Mouse (Mus musculus) embryonic facial prominence, embryonic 10.5 days (tissue): ENCODE results near the gene Rnf123. TPM values are rescaled to one million over a fixed set of nuclear protein-coding genes. Genes with fewer than 3 reads are reported as not detected.
A peak's percentile ranks its signal among the peaks of the same experiment; 100 is the strongest.

Experiments used
- DNase-seq: peaks from one replicate; pipeline ENCODE4 v3.0.0-alpha.2; 2017; ENCODE audit warnings: low spot score
- H3K27ac ChIP-seq: fragments of 300-500 bp; sonication (generic); replicated peaks from 2 replicates; pipeline ENCODE4 v1.5.1; 2016; ENCODE audit warnings: mild to moderate bottlenecking
- H3K27me3 ChIP-seq: fragments of 300-500 bp; sonication (generic); replicated peaks from 2 replicates; pipeline ENCODE4 v1.6.1; 2016; ENCODE audit warnings: low read depth, mild to moderate bottlenecking; ENCODE audit not compliant: poor library complexity, severe bottlenecking
- H3K36me3 ChIP-seq: fragments of 300-500 bp; sonication (generic); replicated peaks from 2 replicates; pipeline ENCODE4 v1.6.1; 2016; ENCODE audit warnings: mild to moderate bottlenecking, moderate library complexity
- H3K4me1 ChIP-seq: fragments of 300-500 bp; sonication (generic); 2 replicates; pipeline ENCODE4 v1.6.1; 2016
- H3K4me3 ChIP-seq: fragments of 300-500 bp; sonication (generic); 2 replicates; pipeline ENCODE4 v1.5.1; 2016; ENCODE audit warnings: mild to moderate bottlenecking, moderate library complexity
- H3K9me3 ChIP-seq: fragments of 300-500 bp; sonication (generic); 2 replicates; pipeline ENCODE4 v1.6.1; 2016; ENCODE audit warnings: mild to moderate bottlenecking
- WGBS: fragments of 180-500 bp; shearing (Covaris S2); methylation state at CpG from one replicate; pipeline ENCODE4 v1.1.7; 2016; 5-methylcytosine and 5-hydroxymethylcytosine counted together
- polyA plus RNA-seq: library from polyadenylated mRNA; unstranded; fragments of >200 nt; fragmentation: Nextera tagmentation; extraction: Ambion mirVana; gene quantifications from 2 replicates; pipeline ENCODE4 v1.2.1, GENCODE M21; 2016

Rnf123 gene
- polyA plus RNA-seq, 1 experiment from 2014 or later: 34.1 TPM

- Histone ChIP-seq H3K27me3 (no peaks in the 10 kb centered on the region), H3K4me1 (peaks cover 32% of the 10 kb centered on the region), H3K27ac (no peak overlapping the region), H3K4me3 (no peak overlapping the region), H3K36me3 (peaks cover 86% of the 10 kb centered on the region), H3K9me3 (no peaks in the 10 kb centered on the region)
- 91% methylated on average over 22 of the region's 22 CpGs for WGBS
- no peak for DNase-seq
Observed at GRCm38 (mm10) chr9:108054331-108055040, 28.7 kb downstream of the Rnf123 start.

GRCm38 (mm10) chr9:108053665-108054225, 29.4 kb downstream of the Rnf123 start:
- peaks cover 78% of the 10 kb centered on the region for H3K36me3 ChIP-seq

GRCm38 (mm10) chr9:108052885-108053664, 30.1 kb downstream of the Rnf123 start, which contains the start of gene Amigo3:
TSS of gene Amigo3 (plus strand) at chr9:108053159.
- Histone ChIP-seq H3K27me3 (no peaks in the 10 kb centered on the region), H3K4me1 (peaks cover 41% of the 10 kb centered on the region), H3K27ac (peak within 1 kb of the TSS; percentile 20), H3K9me3 (no peaks in the 10 kb centered on the region), H3K4me3 (peak within 1 kb of the TSS; percentile 32; the same call in 1 of the 2 replicates), H3K36me3 (peaks cover 72% of the 10 kb centered on the region)
- 55% methylated on average over 20 of the region's 20 CpGs for WGBS
- DNase-seq: peak; percentile 94

More at GRCm38 (mm10) chr9:108053665-108054225, 29.4 kb downstream of the Rnf123 start:
- Histone ChIP-seq H3K27me3 (no peaks in the 10 kb centered on the region), H3K4me3 (peak overlapping the region; percentile 32; the same call in 1 of the 2 replicates), H3K4me1 (peaks cover 34% of the 10 kb centered on the region), H3K9me3 (no peaks in the 10 kb centered on the region), H3K27ac (no peak overlapping the region)
- WGBS: 93% methylated on average over 15 of the region's 15 CpGs
- DNase-seq: no peak

DNA sequence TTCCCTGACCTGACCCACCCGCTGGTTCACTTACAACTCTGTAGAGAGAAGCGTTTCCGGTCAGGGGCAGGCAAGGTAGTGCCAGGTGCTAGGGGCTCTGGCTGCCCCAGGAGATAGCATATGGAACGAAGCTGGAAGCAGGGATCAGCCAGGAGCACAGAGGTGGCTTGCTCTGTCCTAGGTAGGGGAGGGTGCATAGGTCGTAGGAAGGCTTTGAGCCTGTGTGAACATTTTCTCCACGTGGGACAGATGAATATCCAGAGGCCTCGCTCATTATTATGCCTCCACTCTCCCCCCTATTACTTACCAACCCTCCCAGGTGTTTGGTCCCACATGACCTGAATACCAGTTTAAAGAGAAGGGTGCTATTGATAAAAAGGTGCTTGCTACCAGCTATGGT, 30.7 kb downstream of the Rnf123 start:
- H3K27me3 ChIP-seq: no peaks in the 10 kb centered on the region
- peaks cover 68% of the 10 kb centered on the region for H3K36me3 ChIP-seq
- no peak for DNase-seq
- H3K9me3 ChIP-seq: no peaks in the 10 kb centered on the region
- H3K27ac ChIP-seq: no peak overlapping the region
- 75% methylated on average over 7 of the region's 7 CpGs for WGBS
- peak overlapping the region; percentile 32; the same call in 1 of the 2 replicates for H3K4me3 ChIP-seq
- peaks cover 48% of the 10 kb centered on the region for H3K4me1 ChIP-seq

GRCm38 (mm10) chr9:108051931-108052220, 31.3 kb downstream of the Rnf123 start:
- Histone ChIP-seq H3K4me1 (peaks cover 47% of the 10 kb centered on the region), H3K36me3 (peaks cover 68% of the 10 kb centered on the region), H3K4me3 (no peak overlapping the region), H3K9me3 (no peaks in the 10 kb centered on the region), H3K27ac (no peak overlapping the region), H3K27me3 (no peaks in the 10 kb centered on the region)
- DNase-seq: no peak
- 84% methylated on average over 4 of the region's 4 CpGs for WGBS

GRCm38 (mm10) chr9:108051184-108051930, 31.8 kb downstream of the Rnf123 start:
- no peak for DNase-seq
- H3K27ac ChIP-seq: no peak overlapping the region
- H3K4me1 ChIP-seq: peaks cover 44% of the 10 kb centered on the region
- H3K27me3 ChIP-seq: no peaks in the 10 kb centered on the region
- WGBS: 92% methylated on average over 15 of the region's 15 CpGs
- no peak overlapping the region for H3K4me3 ChIP-seq
- peaks cover 68% of the 10 kb centered on the region for H3K36me3 ChIP-seq
- no peaks in the 10 kb centered on the region for H3K9me3 ChIP-seq

DNA sequence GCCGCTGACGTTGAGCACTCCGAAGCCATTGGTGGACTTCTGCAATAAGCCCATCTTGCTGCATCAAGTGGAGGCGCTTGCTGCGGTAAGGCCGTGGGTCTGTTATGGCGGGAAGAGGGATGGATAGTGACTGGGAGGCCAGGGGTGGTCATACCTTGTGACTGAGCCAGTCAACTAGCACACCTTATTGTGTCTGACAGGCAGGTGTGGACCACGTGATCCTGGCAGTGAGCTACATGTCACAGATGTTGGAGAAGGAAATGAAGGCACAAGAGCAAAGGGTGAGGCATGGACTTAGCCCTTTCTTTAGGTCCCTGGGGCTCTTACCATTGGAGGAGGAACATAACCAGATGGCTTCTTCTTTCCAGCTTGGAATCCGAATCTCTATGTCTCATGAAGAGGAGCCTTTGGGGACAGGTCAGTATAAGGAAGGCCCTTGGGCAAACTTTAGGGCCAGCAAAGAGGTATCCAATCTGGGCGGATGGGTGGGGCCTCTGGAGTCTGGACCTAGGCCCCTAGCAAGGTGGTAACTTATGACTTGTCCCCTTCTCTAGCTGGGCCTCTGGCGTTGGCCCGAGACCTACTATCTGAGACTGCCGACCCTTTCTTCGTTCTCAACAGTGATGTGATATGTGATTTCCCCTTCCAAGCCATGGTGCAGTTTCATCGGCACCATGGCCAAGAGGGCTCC, 33.4 kb downstream of the Rnf123 start:
- Histone ChIP-seq H3K27ac (peak overlapping the region; percentile 82), H3K4me1 (peaks cover 44% of the 10 kb centered on the region), H3K9me3 (no peaks in the 10 kb centered on the region), H3K27me3 (no peaks in the 10 kb centered on the region), H3K36me3 (peaks cover 68% of the 10 kb centered on the region), H3K4me3 (peak overlapping the region; percentile 87)
- WGBS: 44% methylated on average over 15 of the region's 15 CpGs
- no peak for DNase-seq

DNA sequence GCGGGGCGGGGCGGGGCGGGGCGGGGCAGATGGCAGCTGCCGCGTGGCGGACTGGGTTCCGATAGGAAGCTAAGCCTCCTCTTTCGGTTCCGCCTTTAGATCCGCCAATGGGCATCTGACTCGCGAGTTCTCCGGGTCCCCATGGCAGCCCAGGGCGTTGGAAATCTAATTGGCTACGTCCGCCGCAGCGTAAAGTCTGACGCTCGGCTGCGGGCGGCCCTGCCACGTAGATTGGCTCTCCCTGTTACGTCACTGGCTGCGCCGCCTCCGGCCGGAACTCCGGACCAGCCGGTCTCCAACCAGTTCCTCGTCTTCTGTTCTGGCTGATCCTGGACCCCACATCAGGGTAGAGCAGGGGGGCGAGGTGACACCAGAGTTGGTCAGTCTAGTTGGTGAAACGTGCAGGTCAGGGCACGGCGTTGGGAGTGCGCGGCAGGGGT, 34.1 kb downstream of the Rnf123 start, which contains the start of gene Gmppb:
TSS of gene Gmppb (plus strand) at position 227 of the 440 bp plus-strand sequence.
- H3K4me1 ChIP-seq: peaks cover 42% of the 10 kb centered on the region
- peak within 1 kb of the TSS; percentile 82 for H3K27ac ChIP-seq
- no peaks in the 10 kb centered on the region for H3K27me3 ChIP-seq
- no peaks in the 10 kb centered on the region for H3K9me3 ChIP-seq
- peak within 1 kb of the TSS; percentile 87 for H3K4me3 ChIP-seq
- WGBS: under 1% methylated on average over 39 of the region's 39 CpGs
- peak; percentile 97 for DNase-seq
- H3K36me3 ChIP-seq: peaks cover 65% of the 10 kb centered on the region

DNA sequence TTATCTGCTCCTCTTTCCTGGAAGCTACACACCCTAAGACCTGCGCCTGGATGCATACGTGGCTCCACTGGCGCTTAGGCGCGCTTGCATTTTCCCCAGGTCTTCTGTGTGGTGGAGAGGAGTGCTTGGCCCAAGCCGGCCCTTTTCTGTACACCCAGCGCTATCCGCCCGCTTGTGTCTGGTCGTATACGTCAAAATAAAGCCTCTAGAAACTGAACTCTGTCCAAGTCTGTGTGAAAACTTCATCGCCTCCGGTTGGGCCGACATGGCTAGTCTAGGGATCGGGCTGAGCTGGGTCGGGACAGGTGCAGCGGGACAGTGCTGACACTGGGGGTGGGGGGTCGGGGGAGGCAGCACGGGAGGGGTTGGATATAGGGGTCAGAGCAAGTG, 34.6 kb downstream of the Rnf123 start:
- Histone ChIP-seq H3K36me3 (peaks cover 62% of the 10 kb centered on the region), H3K27me3 (no peaks in the 10 kb centered on the region), H3K4me3 (peak overlapping the region; percentile 87), H3K4me1 (peaks cover 39% of the 10 kb centered on the region), H3K27ac (peak overlapping the region; percentile 82), H3K9me3 (no peaks in the 10 kb centered on the region)
- no peak for DNase-seq
- 2% methylated on average over 19 of the region's 19 CpGs for WGBS

DNA sequence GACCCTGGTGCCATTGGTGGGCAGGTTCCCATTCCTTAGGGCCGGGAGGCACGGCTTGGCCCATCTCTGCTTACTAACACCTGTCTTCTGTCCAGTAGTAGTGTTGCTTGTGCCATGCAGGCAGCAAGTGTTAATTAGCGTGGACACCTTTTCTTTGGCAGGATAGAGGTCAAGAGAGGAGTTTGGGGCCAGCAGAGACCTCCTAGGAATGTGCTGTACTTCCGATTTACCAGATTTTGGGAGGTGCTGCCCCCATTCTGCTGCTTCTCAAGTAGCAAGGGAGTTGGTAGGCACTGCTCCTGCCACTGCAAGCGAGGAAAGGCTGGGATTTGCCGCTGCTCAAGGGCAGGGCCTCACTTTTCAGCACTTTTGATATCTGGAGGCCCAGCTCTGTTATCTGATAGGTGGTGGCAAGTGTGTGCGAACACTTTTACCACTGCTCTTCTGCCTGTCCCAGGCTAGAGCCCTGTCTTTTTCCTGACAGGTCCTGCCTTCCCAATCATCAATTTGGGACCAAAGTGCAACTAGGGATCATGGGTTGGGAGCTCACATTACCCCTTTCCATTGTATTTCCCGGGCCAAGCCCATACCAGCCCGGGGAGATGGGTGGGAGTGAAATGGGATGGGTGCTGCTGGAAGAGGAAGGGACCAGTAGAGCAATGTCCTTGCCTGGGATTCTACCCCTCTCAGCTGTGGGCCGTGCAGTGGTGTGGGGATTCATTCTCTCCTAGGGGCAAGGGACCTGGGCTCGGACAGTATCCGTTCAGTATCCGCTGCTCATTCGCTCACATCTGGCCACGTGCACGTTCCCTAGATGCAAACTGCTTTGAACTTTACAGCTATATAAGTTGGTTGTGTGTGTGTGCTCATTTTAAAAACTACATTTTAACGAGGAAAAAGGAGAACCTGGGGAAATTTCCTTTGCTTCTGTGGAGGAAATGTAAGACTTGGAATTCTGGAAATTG, 35.3 kb downstream of the Rnf123 start:
- DNase-seq: no peak
- Histone ChIP-seq H3K36me3 (peaks cover 64% of the 10 kb centered on the region), H3K4me1 (peaks cover 33% of the 10 kb centered on the region), H3K9me3 (no peaks in the 10 kb centered on the region), H3K4me3 (peak overlapping the region; percentile 87), H3K27ac (no peak overlapping the region; the same call in 1 of the 2 replicates), H3K27me3 (no peaks in the 10 kb centered on the region)
- 49% methylated on average over 17 of the region's 17 CpGs for WGBS

DNA sequence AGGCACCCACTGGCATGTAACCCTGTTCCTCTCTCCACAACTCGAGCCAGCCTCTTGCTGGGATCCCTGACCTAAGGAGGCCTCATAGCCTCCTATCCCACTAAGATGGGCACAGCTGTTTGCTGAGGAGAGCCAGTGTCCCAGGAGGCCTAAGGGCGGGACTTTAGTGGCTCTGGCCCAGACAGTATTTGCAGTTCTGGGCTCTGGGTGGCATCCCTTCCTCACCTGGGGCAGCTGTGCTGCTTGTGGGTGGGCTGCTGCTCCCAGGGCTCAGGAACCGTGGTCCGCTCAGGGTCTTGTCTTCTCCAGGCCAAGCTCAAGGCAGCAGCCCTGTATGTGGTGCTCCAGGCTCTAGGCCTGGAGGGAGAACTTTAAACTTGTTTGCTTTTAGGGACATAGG, 36.6 kb downstream of the Rnf123 start:
- H3K4me1 ChIP-seq: peaks cover 23% of the 10 kb centered on the region
- H3K27me3 ChIP-seq: no peaks in the 10 kb centered on the region
- 0 out of 2 replicates have a peak overlapping the region, but pooled peaks have one; percentile 16 for H3K4me3 ChIP-seq
- no peak overlapping the region for H3K27ac ChIP-seq
- H3K36me3 ChIP-seq: peaks cover 68% of the 10 kb centered on the region
- DNase-seq: no peak
- WGBS: 90% methylated on average over 4 of the region's 4 CpGs
- H3K9me3 ChIP-seq: no peaks in the 10 kb centered on the region
